In the genomic region with DNA sequence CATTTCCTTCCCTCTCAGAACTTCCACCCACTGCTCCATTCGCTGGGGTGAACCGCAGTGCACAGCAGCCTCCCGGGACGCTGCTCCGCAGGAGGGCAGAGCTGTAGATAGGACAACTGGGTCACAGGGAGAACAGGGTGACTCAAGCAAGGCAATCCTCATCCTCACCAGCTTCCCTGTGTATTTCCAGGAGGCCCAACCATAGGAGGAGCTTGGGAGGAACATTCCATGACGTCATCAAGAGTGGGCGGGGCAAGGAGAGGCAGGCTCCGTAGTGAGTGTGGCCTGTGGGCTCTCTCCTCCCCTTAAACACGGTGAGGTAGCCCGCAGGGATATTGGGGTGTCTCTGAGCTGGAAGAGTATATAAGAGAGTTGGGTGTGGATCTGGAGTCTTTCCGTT, we compare ENCODE assay signal across 8 mouse cellular contexts. TPM values are rescaled to one million over a fixed set of nuclear protein-coding genes. Genes with fewer than 3 reads are reported as not detected.
DNase-seq lines count a peak whose midpoint lies in the region; ATAC-seq lines count a peak whose summit lies in the region.

No protein-coding gene starts in this region.

- peak; percentile 35; the same call in 1 of the 2 replicates for ATAC-seq in forebrain, embryonic 15.5 days (replicated peaks)
- peak; percentile 38; the same call in 1 of the 2 replicates for ATAC-seq in midbrain, embryonic 13.5 days

- no peaks in the 10 kb centered on the region for H3K27me3 ChIP-seq in forebrain, embryonic 15.5 days
- 0 out of 2 replicates have a peak, but pooled peaks cover 4% of the 10 kb centered on the region for H3K27me3 ChIP-seq in midbrain, embryonic 13.5 days

- 0 out of 2 replicates have a peak overlapping the region, but pooled peaks have one; percentile 3 for H3K4me2 ChIP-seq in forebrain, embryonic 15.5 days (replicated peaks)
- no peak overlapping the region for H3K4me2 ChIP-seq in midbrain, embryonic 13.5 days (replicated peaks)

- H3K27ac ChIP-seq in forebrain, embryonic 15.5 days (replicated peaks), result peak overlapping the region; percentile 55
- H3K27ac ChIP-seq in midbrain, embryonic 13.5 days, result no peak overlapping the region

- H3K9me3 ChIP-seq in forebrain, embryonic 15.5 days, result no peaks in the 10 kb centered on the region
- H3K9me3 ChIP-seq in midbrain, embryonic 13.5 days, result no peaks in the 10 kb centered on the region

- no peaks in the 10 kb centered on the region for H3K36me3 ChIP-seq in forebrain, embryonic 15.5 days
- H3K36me3 ChIP-seq in midbrain, embryonic 13.5 days, result no peaks in the 10 kb centered on the region

- no peak overlapping the region for H3K4me3 ChIP-seq in forebrain, embryonic 15.5 days
- no peak overlapping the region for H3K4me3 ChIP-seq in midbrain, embryonic 13.5 days (replicated peaks)

- intact Hi-C loops in heart, postnatal 36 days (cut with DNase I), result no loop called here

- WGBS in forebrain, embryonic 15.5 days, result 33% methylated on average over 11 of the region's 11 CpGs
- WGBS in midbrain, embryonic 13.5 days, result 33% methylated on average over 11 of the region's 11 CpGs

- H3K9ac ChIP-seq in forebrain, embryonic 15.5 days (replicated peaks), result no peak overlapping the region
- H3K9ac ChIP-seq in midbrain, embryonic 13.5 days (replicated peaks), result no peak overlapping the region

- H3K4me1 ChIP-seq in forebrain, embryonic 15.5 days, result peaks cover 15% of the 10 kb centered on the region
- peaks cover 28% of the 10 kb centered on the region for H3K4me1 ChIP-seq in midbrain, embryonic 13.5 days (replicated peaks)

- DNase-seq in heart, adult 18-20 months, result peak; percentile 14 to 23
- no peak for DNase-seq in heart, postnatal 36 days
- peak; percentile 45 for DNase-seq in WW6 (ENCODE audit: low read depth, low spot score)
- DNase-seq in kidney, postnatal 25 days, result peak; percentile 42 to 47
- DNase-seq in testis, postnatal 14 days (ENCODE audit: low spot score), result peak; percentile 55
- DNase-seq in cerebellum, adult 8-10 months, result no peak

RNA-seq across cellular contexts. Expression of gene Gm6588, which starts 44.3 kb away (rescaled TPM):
- total RNA-seq in heart, adult 18-20 months (2021), result not detected
- not detected for total RNA-seq in heart, postnatal 36 days (2021)
- polyA plus RNA-seq in forebrain, embryonic 15.5 days (2015; fragmentation: Nextera tagmentation; extraction: Ambion mirVana), result 0.84 and 1.0 TPM in 2 replicates
- polyA plus RNA-seq in midbrain, embryonic 13.5 days (2015; fragmentation: Nextera tagmentation; extraction: Ambion mirVana), result 1.5 and 1.7 TPM in 2 replicates

Comparison
In these comparisons a context has a peak if more than half of its experiments do, and no peak if none do; other contexts are left out.
1. DNase-seq: peak in heart, adult 18-20 months (2 of 2), WW6 (single experiment), kidney, postnatal 25 days (2 of 2) and testis, postnatal 14 days (single experiment); none in heart, postnatal 36 days (0 of 2) and cerebellum, adult 8-10 months (single experiment).